Mouse (Mus musculus) heart, embryonic 10.5 days (tissue): ENCODE data around the gene Mospd3. TPM values are rescaled to one million over a fixed set of nuclear protein-coding genes. Genes with fewer than 3 reads are reported as not detected.

Experiments
- DNase-seq: peaks from one replicate; pipeline ENCODE4 v3.0.0-alpha.2; 2017; ENCODE audit warnings: low spot score
- H3K27ac ChIP-seq: fragments of 300-500 bp; sonication (generic); 2 replicates; pipeline ENCODE4 v1.5.1; 2016; ENCODE audit warnings: mild to moderate bottlenecking
- H3K27me3 ChIP-seq: fragments of 300-500 bp; sonication (generic); 2 replicates; pipeline ENCODE4 v1.6.1; 2016; ENCODE audit warnings: mild to moderate bottlenecking; ENCODE audit not compliant: poor library complexity, insufficient read depth, severe bottlenecking
- H3K36me3 ChIP-seq: fragments of 300-500 bp; sonication (generic); 2 replicates; pipeline ENCODE4 v1.6.1; 2016; ENCODE audit warnings: mild to moderate bottlenecking, moderate library complexity
- H3K4me1 ChIP-seq: fragments of 300-500 bp; sonication (generic); 2 replicates; pipeline ENCODE4 v1.6.1; 2016; ENCODE audit warnings: mild to moderate bottlenecking
- H3K4me3 ChIP-seq: fragments of 300-500 bp; sonication (generic); 2 replicates; pipeline ENCODE4 v1.5.1; 2016; ENCODE audit warnings: mild to moderate bottlenecking, moderate library complexity
- H3K9me3 ChIP-seq: fragments of 300-500 bp; sonication (generic); 2 replicates; pipeline ENCODE4 v1.6.1; 2016; ENCODE audit warnings: mild to moderate bottlenecking, moderate library complexity
- WGBS: fragments of 180-500 bp; shearing (Covaris S2); methylation state at CpG from one replicate; pipeline ENCODE4 v1.1.7; 2016; 5-methylcytosine and 5-hydroxymethylcytosine counted together
- polyA plus RNA-seq: library from polyadenylated mRNA; unstranded; fragments of >200 nt; fragmentation: Nextera tagmentation; extraction: Ambion mirVana; gene quantifications from 2 replicates; pipeline ENCODE4 v1.2.1, GENCODE M21; 2016

Gene Mospd3
- polyA plus RNA-seq, 1 experiment from 2014 or later, result 16.0 TPM

- no peak overlapping the region for H3K4me3 ChIP-seq
- H3K27me3 ChIP-seq, result peaks cover 22% of the 10 kb centered on the region; the same call in 1 of the 2 replicates
- no peaks in the 10 kb centered on the region for H3K36me3 ChIP-seq
- H3K4me1 ChIP-seq, result peaks cover 8% of the 10 kb centered on the region; the same call in 1 of the 2 replicates
- H3K27ac ChIP-seq, result no peak overlapping the region
- WGBS, result 67% methylated on average over 6 of the region's 6 CpGs
- DNase-seq, result peak; percentile 65
- H3K9me3 ChIP-seq, result no peaks in the 10 kb centered on the region
These were observed 35.1 kb downstream of the Mospd3 start for GRCm38 (mm10) chr5:137565744-137566143.

GRCm38 (mm10) chr5:137562965-137563364, 37.9 kb downstream of the Mospd3 start:
- Histone ChIP-seq H3K9me3 (no peaks in the 10 kb centered on the region), H3K4me3 (no peak overlapping the region), H3K36me3 (no peaks in the 10 kb centered on the region), H3K27ac (no peak overlapping the region), H3K4me1 (no peaks in the 10 kb centered on the region), H3K27me3 (peaks cover 18% of the 10 kb centered on the region; the same call in 1 of the 2 replicates)
- WGBS, result 54% methylated on average over 10 of the region's 10 CpGs
- DNase-seq, result no peak

GRCm38 (mm10) chr5:137561556-137561955, 39.3 kb downstream of the Mospd3 start:
- Histone ChIP-seq H3K36me3 (no peaks in the 10 kb centered on the region), H3K9me3 (no peaks in the 10 kb centered on the region), H3K4me3 (no peak overlapping the region), H3K27me3 (peaks cover 9% of the 10 kb centered on the region; the same call in 1 of the 2 replicates), H3K27ac (no peak overlapping the region), H3K4me1 (no peaks in the 10 kb centered on the region)
- WGBS, result 57% methylated on average over 6 of the region's 6 CpGs
- no peak for DNase-seq

- no peaks in the 10 kb centered on the region for H3K36me3 ChIP-seq
- peaks cover 6% of the 10 kb centered on the region; the same call in 1 of the 2 replicates for H3K4me1 ChIP-seq
- H3K9me3 ChIP-seq, result no peaks in the 10 kb centered on the region
- DNase-seq, result peak; percentile 48
- H3K27me3 ChIP-seq, result peaks cover 25% of the 10 kb centered on the region
- 37% methylated on average over 11 of the region's 11 CpGs for WGBS
- H3K4me3 ChIP-seq, result no peak overlapping the region
- no peak overlapping the region for H3K27ac ChIP-seq
These were observed 47.0 kb downstream of the Mospd3 start for GRCm38 (mm10) chr5:137553898-137554297.

GRCm38 (mm10) chr5:137553411-137553837, 47.4 kb downstream of the Mospd3 start, which contains the start of gene Actl6b:
Gene Actl6b, plus strand, starts transcription at chr5:137553517.
- peak; percentile 87 for DNase-seq
- Histone ChIP-seq H3K4me1 (peaks cover 6% of the 10 kb centered on the region; the same call in 1 of the 2 replicates), H3K27me3 (peaks cover 25% of the 10 kb centered on the region), H3K27ac (no peak within 1 kb of the TSS), H3K4me3 (peak within 1 kb of the TSS; percentile 40), H3K36me3 (no peaks in the 10 kb centered on the region), H3K9me3 (no peaks in the 10 kb centered on the region)
- WGBS, result 1% methylated on average over 37 of the region's 37 CpGs

GRCm38 (mm10) chr5:137553000-137553399, 47.9 kb downstream of the Mospd3 start:
- WGBS, result 33% methylated on average over 6 of the region's 6 CpGs
- H3K4me3 ChIP-seq, result peak overlapping the region; percentile 40

GRCm38 (mm10) chr5:137551119-137551518, 49.7 kb downstream of the Mospd3 start:
- Histone ChIP-seq H3K9me3 (no peaks in the 10 kb centered on the region), H3K4me1 (peaks cover 6% of the 10 kb centered on the region; the same call in 1 of the 2 replicates), H3K27ac (no peak overlapping the region), H3K27me3 (peaks cover 25% of the 10 kb centered on the region), H3K4me3 (no peak overlapping the region), H3K36me3 (no peaks in the 10 kb centered on the region)
- peak; percentile 70 for DNase-seq
- 70% methylated on average over 5 of the region's 5 CpGs for WGBS

More at GRCm38 (mm10) chr5:137553000-137553399, 47.9 kb downstream of the Mospd3 start:
- H3K4me1 ChIP-seq, result peaks cover 6% of the 10 kb centered on the region; the same call in 1 of the 2 replicates
- H3K36me3 ChIP-seq, result no peaks in the 10 kb centered on the region
- no peak overlapping the region for H3K27ac ChIP-seq
- no peaks in the 10 kb centered on the region for H3K9me3 ChIP-seq
- DNase-seq, result no peak
- H3K27me3 ChIP-seq, result peaks cover 25% of the 10 kb centered on the region

- Histone ChIP-seq H3K9me3 (no peaks in the 10 kb centered on the region), H3K4me3 (no peak overlapping the region), H3K27me3 (peaks cover 21% of the 10 kb centered on the region), H3K27ac (no peak overlapping the region), H3K36me3 (no peaks in the 10 kb centered on the region), H3K4me1 (peaks cover 6% of the 10 kb centered on the region; the same call in 1 of the 2 replicates)
- no peak for DNase-seq
- 75% methylated on average over 2 of the region's 2 CpGs for WGBS
These were observed 51.0 kb downstream of the Mospd3 start for GRCm38 (mm10) chr5:137549840-137550239.

Other genes with a start within 250 kb of the Mospd3 start
- 0.04 and 0.25 TPM in 2 replicates for gene Zan, start 124.0 kb downstream of the Mospd3 start, polyA plus RNA-seq
- 50.6 and 56.6 TPM in 2 replicates for gene Pop7, start 98.5 kb downstream of the Mospd3 start, polyA plus RNA-seq
- 8.0 and 10.8 TPM in 2 replicates for gene Gigyf1, start 82.5 kb downstream of the Mospd3 start, polyA plus RNA-seq
- 0.28 and 2.3 TPM in 2 replicates for gene Epo, start 67.8 kb downstream of the Mospd3 start, polyA plus RNA-seq
- gene Gnb2, start 67.5 kb downstream of the Mospd3 start, polyA plus RNA-seq, result 287 and 294 TPM in 2 replicates
- 0.07 TPM in 1 of 2 replicates, not detected in the other for gene Actl6b, start 47.5 kb downstream of the Mospd3 start, polyA plus RNA-seq
- 4.0 and 4.9 TPM in 2 replicates for gene Tfr2, start 31.2 kb downstream of the Mospd3 start, polyA plus RNA-seq
- gene Pcolce, start 12.7 kb upstream of the Mospd3 start, polyA plus RNA-seq, result 114 and 137 TPM in 2 replicates
- 0.28 and 0.31 TPM in 2 replicates for gene Fbxo24, start 27.9 kb upstream of the Mospd3 start, polyA plus RNA-seq
- gene Lrch4, start 28.1 kb upstream of the Mospd3 start, polyA plus RNA-seq, result 23.3 and 23.7 TPM in 2 replicates
- 7.7 and 9.8 TPM in 2 replicates for gene Gm20605, start 28.1 kb upstream of the Mospd3 start, polyA plus RNA-seq
- 4.8 and 6.4 TPM in 2 replicates for gene Sap25, start 40.3 kb upstream of the Mospd3 start, polyA plus RNA-seq
- 0.60 and 0.74 TPM in 2 replicates for gene Irs3, start 44.7 kb upstream of the Mospd3 start, polyA plus RNA-seq
- 31.9 and 34.0 TPM in 2 replicates for gene Agfg2, start 83.7 kb upstream of the Mospd3 start, polyA plus RNA-seq
- 1.4 TPM in 2 replicates for gene Nyap1, start 140.5 kb upstream of the Mospd3 start, polyA plus RNA-seq
- gene Tsc22d4, start 144.7 kb upstream of the Mospd3 start, polyA plus RNA-seq, result 147 and 165 TPM in 2 replicates
- 31.3 and 49.2 TPM in 2 replicates for gene Ppp1r35, start 177.8 kb upstream of the Mospd3 start, polyA plus RNA-seq
- gene Mepce, start 186.6 kb upstream of the Mospd3 start, polyA plus RNA-seq, result 7.1 and 10.4 TPM in 2 replicates
- gene Zcwpw1, start 186.7 kb upstream of the Mospd3 start, polyA plus RNA-seq, result 10.0 and 12.5 TPM in 2 replicates
- 1.3 and 2.0 TPM in 2 replicates for gene Pilra, start 235.2 kb upstream of the Mospd3 start, polyA plus RNA-seq